In the genomic region with DNA sequence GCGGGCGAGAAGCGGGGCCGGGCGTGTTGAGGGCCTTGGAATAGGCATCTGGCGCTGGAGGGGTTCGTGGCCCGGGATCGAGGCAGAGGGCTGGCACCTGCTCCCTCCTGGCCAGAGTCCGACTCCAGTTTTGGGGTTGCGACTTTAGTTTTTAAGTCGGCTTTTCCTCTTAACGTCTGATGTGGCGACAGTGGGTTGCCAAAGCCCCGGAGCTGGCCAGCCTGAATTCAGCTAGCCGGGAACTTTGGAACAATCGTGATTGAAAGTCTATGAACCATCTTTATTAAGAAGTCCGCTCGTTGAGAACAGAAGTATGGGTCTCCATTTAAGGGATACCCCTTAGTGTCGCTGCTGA, we compare ENCODE assay signal across 7 mouse cellular contexts. TPM values are rescaled to one million over a fixed set of nuclear protein-coding genes. Genes with fewer than 3 reads are reported as not detected.
A peak's percentile ranks its signal among the peaks of the same experiment; 100 is the strongest.
DNase-seq lines count a peak whose midpoint lies in the region; ATAC-seq and TF ChIP-seq lines count a peak whose summit lies in the region.

No protein-coding gene starts in this region.

- under 1% methylated on average over 20 of the region's 20 CpGs for WGBS in lung, postnatal 0 days
- WGBS in forebrain, embryonic 11.5 days: 2% methylated on average over 20 of the region's 20 CpGs
- WGBS in limb, embryonic 13.5 days: under 1% methylated on average over 20 of the region's 20 CpGs
- 2% methylated on average over 20 of the region's 20 CpGs for WGBS in stomach, embryonic 14.5 days

- H3K9ac ChIP-seq in lung, postnatal 0 days (replicated peaks; ENCODE audit: low read depth): peak overlapping the region; percentile 60
- H3K9ac ChIP-seq in forebrain, embryonic 11.5 days (ENCODE audit: low read length): peak overlapping the region; percentile 68
- H3K9ac ChIP-seq in limb, embryonic 13.5 days: peak overlapping the region; percentile 77
- peak overlapping the region; percentile 33; the same call in 1 of the 2 replicates for H3K9ac ChIP-seq in stomach, embryonic 14.5 days (replicated peaks; ENCODE audit: low read depth, low read length)

- H3K4me1 ChIP-seq in lung, postnatal 0 days (ENCODE audit: insufficient read depth, low read depth, low read length): peaks cover 6% of the 10 kb centered on the region; the same call in 1 of the 2 replicates
- H3K4me1 ChIP-seq in forebrain, embryonic 11.5 days (replicated peaks; ENCODE audit: control insufficient read depth, insufficient read depth, low read length): peaks cover 10% of the 10 kb centered on the region
- peaks cover 21% of the 10 kb centered on the region for H3K4me1 ChIP-seq in limb, embryonic 13.5 days
- H3K4me1 ChIP-seq in stomach, embryonic 14.5 days (ENCODE audit: control insufficient read depth, insufficient read depth, low read length): peaks cover 6% of the 10 kb centered on the region; the same call in 1 of the 2 replicates

- peak overlapping the region; percentile 74 for H3K4me3 ChIP-seq in lung, postnatal 0 days (ENCODE audit: low read depth, low read length)
- H3K4me3 ChIP-seq in forebrain, embryonic 11.5 days (ENCODE audit: low read depth, low read length): peak overlapping the region; percentile 76
- H3K4me3 ChIP-seq in limb, embryonic 13.5 days: peak overlapping the region; percentile 82
- H3K4me3 ChIP-seq in stomach, embryonic 14.5 days (ENCODE audit: low read depth, low read length): peak overlapping the region; percentile 63

- H3K27ac ChIP-seq in lung, postnatal 0 days (ENCODE audit: low read length): peak overlapping the region; percentile 89; the same call in 1 of the 2 replicates
- no peak overlapping the region for H3K27ac ChIP-seq in forebrain, embryonic 11.5 days (ENCODE audit: low read depth, low read length)
- no peak overlapping the region for H3K27ac ChIP-seq in limb, embryonic 13.5 days
- no peak overlapping the region for H3K27ac ChIP-seq in stomach, embryonic 14.5 days (ENCODE audit: low read length)

- peak overlapping the region; percentile 84 for H3K4me2 ChIP-seq in lung, postnatal 0 days (replicated peaks; ENCODE audit: low read depth, low read length)
- H3K4me2 ChIP-seq in forebrain, embryonic 11.5 days (ENCODE audit: low read depth, low read length, severe bottlenecking): peak overlapping the region; percentile 94
- H3K4me2 ChIP-seq in limb, embryonic 13.5 days (replicated peaks): peak overlapping the region; percentile 96
- peak overlapping the region; percentile 73 for H3K4me2 ChIP-seq in stomach, embryonic 14.5 days (replicated peaks; ENCODE audit: low read depth, low read length)

- no peak for DNase-seq in lung, postnatal 0 days (ENCODE audit: low spot score)
- DNase-seq in lung, postnatal 10 days: no peak
- DNase-seq in forebrain, embryonic 11.5 days (ENCODE audit: low spot score): no peak
- DNase-seq in gastrocnemius, adult 18-20 months (ENCODE audit: low spot score): no peak
- DNase-seq in kidney, postnatal 4 days: no peak

- H3K9me3 ChIP-seq in lung, postnatal 0 days (ENCODE audit: low read length): no peaks in the 10 kb centered on the region
- H3K9me3 ChIP-seq in forebrain, embryonic 11.5 days (ENCODE audit: control insufficient read depth, low read length): no peaks in the 10 kb centered on the region
- no peaks in the 10 kb centered on the region for H3K9me3 ChIP-seq in limb, embryonic 13.5 days
- no peaks in the 10 kb centered on the region for H3K9me3 ChIP-seq in stomach, embryonic 14.5 days (ENCODE audit: control insufficient read depth, low read depth, low read length)

- ATAC-seq in lung, postnatal 0 days: no peak
- no peak for ATAC-seq in forebrain, embryonic 11.5 days (replicated peaks; ENCODE audit: low FRiP score)
- ATAC-seq in limb, embryonic 13.5 days (ENCODE audit: low FRiP score, low read depth): no peak
- ATAC-seq in stomach, embryonic 14.5 days (ENCODE audit: insufficient number of reproducible peaks, insufficient read depth, low FRiP score, low read depth): no peak

- TF ChIP-seq EP300 in lung, postnatal 0 days (IDR thresholded peaks at IDR 0.05): no peak

- no peak; the same call in 1 of the 2 replicates for TF ChIP-seq CTCF in lung, postnatal 0 days (IDR thresholded peaks at IDR 0.05)

- H3K36me3 ChIP-seq in lung, postnatal 0 days (ENCODE audit: insufficient read depth, low read length): 0 out of 2 replicates have a peak, but pooled peaks cover 7% of the 10 kb centered on the region
- no peaks in the 10 kb centered on the region for H3K36me3 ChIP-seq in forebrain, embryonic 11.5 days (ENCODE audit: control insufficient read depth, insufficient read depth, low read length)
- H3K36me3 ChIP-seq in limb, embryonic 13.5 days: peaks cover 15% of the 10 kb centered on the region; the same call in 1 of the 2 replicates
- peaks cover 8% of the 10 kb centered on the region; the same call in 1 of the 2 replicates for H3K36me3 ChIP-seq in stomach, embryonic 14.5 days (ENCODE audit: control insufficient read depth, insufficient read depth, low read length)

- no peaks in the 10 kb centered on the region for H3K27me3 ChIP-seq in lung, postnatal 0 days (replicated peaks; ENCODE audit: insufficient read depth, low read length)
- H3K27me3 ChIP-seq in forebrain, embryonic 11.5 days (ENCODE audit: control insufficient read depth, insufficient read depth, low read length): peaks cover 9% of the 10 kb centered on the region
- peaks cover 11% of the 10 kb centered on the region for H3K27me3 ChIP-seq in limb, embryonic 13.5 days
- no peaks in the 10 kb centered on the region for H3K27me3 ChIP-seq in stomach, embryonic 14.5 days (ENCODE audit: control insufficient read depth, insufficient read depth, low read length)

RNA-seq across cellular contexts. Expression of a gene that starts 0.6 kb away (rescaled TPM):
- polyA plus RNA-seq in lung, postnatal 0 days (2015; fragmentation: Nextera tagmentation; extraction: Ambion mirVana): 16.7 and 18.3 TPM in 2 replicates
- polyA plus RNA-seq in forebrain, embryonic 11.5 days (2014; fragmentation: Nextera tagmentation; extraction: Ambion mirVana): 18.2 and 19.3 TPM in 2 replicates
- polyA plus RNA-seq in limb, embryonic 13.5 days (2015; fragmentation: Nextera tagmentation; extraction: Ambion mirVana): 18.4 and 20.4 TPM in 2 replicates
- polyA plus RNA-seq in stomach, embryonic 14.5 days (2014; fragmentation: Nextera tagmentation; extraction: Ambion mirVana): 21.6 and 26.0 TPM in 2 replicates
- 10 to 100 TPM; 45.2 to 48.3 TPM for total RNA-seq in gastrocnemius, adult 18-20 months (2021)

RNA-seq across cellular contexts. Expression of a gene that starts 10.8 kb away (rescaled TPM):
- 54.5 and 56.8 TPM in 2 replicates for polyA plus RNA-seq in lung, postnatal 0 days (2015; fragmentation: Nextera tagmentation; extraction: Ambion mirVana)
- polyA plus RNA-seq in forebrain, embryonic 11.5 days (2014; fragmentation: Nextera tagmentation; extraction: Ambion mirVana): 25.4 and 26.7 TPM in 2 replicates
- polyA plus RNA-seq in limb, embryonic 13.5 days (2015; fragmentation: Nextera tagmentation; extraction: Ambion mirVana): 27.6 and 28.0 TPM in 2 replicates
- polyA plus RNA-seq in stomach, embryonic 14.5 days (2014; fragmentation: Nextera tagmentation; extraction: Ambion mirVana): 31.7 and 35.2 TPM in 2 replicates
- 10 to 100 TPM; 67.9 to 72.7 TPM for total RNA-seq in gastrocnemius, adult 18-20 months (2021)

RNA-seq across cellular contexts. Expression of a gene that starts 15.0 kb away (rescaled TPM):
- 4.5 and 4.8 TPM in 2 replicates for polyA plus RNA-seq in lung, postnatal 0 days (2015; fragmentation: Nextera tagmentation; extraction: Ambion mirVana)
- polyA plus RNA-seq in forebrain, embryonic 11.5 days (2014; fragmentation: Nextera tagmentation; extraction: Ambion mirVana): not detected in 2 replicates
- polyA plus RNA-seq in limb, embryonic 13.5 days (2015; fragmentation: Nextera tagmentation; extraction: Ambion mirVana): 0.26 and 0.50 TPM in 2 replicates
- 1.1 and 1.5 TPM in 2 replicates for polyA plus RNA-seq in stomach, embryonic 14.5 days (2014; fragmentation: Nextera tagmentation; extraction: Ambion mirVana)
- 1 to 10 TPM; 2.2 to 2.6 TPM for total RNA-seq in gastrocnemius, adult 18-20 months (2021)

RNA-seq across cellular contexts. Expression of a gene that starts 35.4 kb away (rescaled TPM):
- 41.3 and 51.3 TPM in 2 replicates for polyA plus RNA-seq in lung, postnatal 0 days (2015; fragmentation: Nextera tagmentation; extraction: Ambion mirVana)
- polyA plus RNA-seq in forebrain, embryonic 11.5 days (2014; fragmentation: Nextera tagmentation; extraction: Ambion mirVana): 71.9 and 82.0 TPM in 2 replicates
- 49.6 and 49.8 TPM in 2 replicates for polyA plus RNA-seq in limb, embryonic 13.5 days (2015; fragmentation: Nextera tagmentation; extraction: Ambion mirVana)
- 48.1 and 49.0 TPM in 2 replicates for polyA plus RNA-seq in stomach, embryonic 14.5 days (2014; fragmentation: Nextera tagmentation; extraction: Ambion mirVana)
- total RNA-seq in gastrocnemius, adult 18-20 months (2021): 10 to 100 TPM; 11.0 to 11.1 TPM

RNA-seq across cellular contexts. Expression of a gene that starts 35.7 kb away (rescaled TPM):
- 40.2 and 45.4 TPM in 2 replicates for polyA plus RNA-seq in lung, postnatal 0 days (2015; fragmentation: Nextera tagmentation; extraction: Ambion mirVana)
- polyA plus RNA-seq in forebrain, embryonic 11.5 days (2014; fragmentation: Nextera tagmentation; extraction: Ambion mirVana): 44.7 and 47.3 TPM in 2 replicates
- 38.5 and 40.0 TPM in 2 replicates for polyA plus RNA-seq in limb, embryonic 13.5 days (2015; fragmentation: Nextera tagmentation; extraction: Ambion mirVana)
- 32.9 and 36.4 TPM in 2 replicates for polyA plus RNA-seq in stomach, embryonic 14.5 days (2014; fragmentation: Nextera tagmentation; extraction: Ambion mirVana)
- 10 to 100 TPM; 29.7 to 37.9 TPM for total RNA-seq in gastrocnemius, adult 18-20 months (2021)
